In the genomic region with DNA sequence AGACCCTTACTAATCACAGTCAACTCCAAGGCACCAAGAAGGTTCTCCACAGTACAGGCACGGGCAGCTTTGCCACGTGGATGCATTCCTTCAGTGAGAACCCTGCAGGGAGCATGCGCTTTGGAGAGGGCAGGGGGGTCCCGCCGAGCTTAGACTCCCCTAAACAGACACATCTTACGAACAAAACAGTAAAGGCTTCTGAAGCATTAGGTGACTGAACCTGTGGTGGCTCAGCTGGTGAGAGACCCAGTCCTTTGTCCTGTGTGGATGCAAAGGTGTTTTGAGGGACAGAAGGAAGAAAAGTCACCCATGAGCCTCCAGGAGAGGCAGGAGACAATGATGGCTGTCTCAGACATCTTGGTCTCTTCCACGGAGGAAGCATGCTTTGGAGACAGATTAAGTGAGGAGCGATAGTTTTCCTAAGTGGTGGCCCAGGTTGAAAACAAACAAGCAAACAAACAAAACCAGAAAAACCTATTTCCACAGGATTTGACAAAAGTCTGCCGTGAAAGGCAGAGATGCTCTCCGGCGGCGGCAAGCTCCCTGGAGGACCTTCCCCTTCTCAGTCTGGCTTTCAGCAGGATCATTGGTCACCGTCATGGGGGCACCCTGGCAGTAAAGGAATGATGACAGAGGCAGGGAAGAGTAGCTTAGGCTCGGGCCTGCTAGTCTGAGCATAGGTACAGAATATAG, we compare ENCODE assay signal across 10 mouse cellular contexts.
DNase-seq lines count a peak whose midpoint lies in the region; ATAC-seq and TF ChIP-seq lines count a peak whose summit lies in the region.
"Had no signal": no experiment of that assay in that cellular context is flagged by ENCODE, and none has a peak within 500 bp of the region (broad histone marks: within the 10 kb centered on the region; RNA-seq: fewer than 3 reads in every experiment).

No protein-coding gene starts in this region.

- DNase-seq in kidney, postnatal 0 days (ENCODE audit: low spot score): no peak
- DNase-seq in kidney, postnatal 36 days: no peak
- no peak for DNase-seq in frontal cortex, postnatal 25 days (ENCODE audit: low spot score in 2 of 2)
- DNase-seq in left cerebral cortex, postnatal 36 days (ENCODE audit: low spot score in 2 of 2): no peak
- DNase-seq: cerebellum, adult 2 months had no signal

- H3K27me3 ChIP-seq in kidney, postnatal 0 days (ENCODE audit: insufficient read depth, low read length): no peaks in the 10 kb centered on the region
- H3K27me3 ChIP-seq in embryonic facial prominence, embryonic 13.5 days: no peaks in the 10 kb centered on the region
- no peaks in the 10 kb centered on the region for H3K27me3 ChIP-seq in intestine, embryonic 15.5 days (replicated peaks)
- no peaks in the 10 kb centered on the region for H3K27me3 ChIP-seq in neural tube, embryonic 15.5 days (replicated peaks)
- H3K27me3 ChIP-seq: Patski had no signal

- WGBS in kidney, postnatal 0 days: 19% methylated on average over 14 of the region's 14 CpGs
- WGBS in embryonic facial prominence, embryonic 13.5 days: 10% methylated on average over 14 of the region's 14 CpGs
- WGBS in intestine, embryonic 15.5 days: 33% methylated on average over 14 of the region's 14 CpGs
- WGBS in neural tube, embryonic 15.5 days: 15% methylated on average over 14 of the region's 14 CpGs

- ATAC-seq in kidney, postnatal 0 days (replicated peaks; ENCODE audit: low FRiP score, low read depth): no peak; the same call in 1 of the 2 replicates
- no peak for ATAC-seq in embryonic facial prominence, embryonic 13.5 days (ENCODE audit: insufficient number of reproducible peaks, insufficient read depth, low FRiP score, low TSS enrichment, low read depth)
- peak; percentile 28; the same call in 1 of the 2 replicates for ATAC-seq in intestine, embryonic 15.5 days
- no peak; the same call in 1 of the 2 replicates for ATAC-seq in neural tube, embryonic 15.5 days (ENCODE audit: low FRiP score)

- H3K4me2 ChIP-seq in kidney, postnatal 0 days (ENCODE audit: low read length): peak overlapping the region; percentile 18; the same call in 1 of the 2 replicates
- H3K4me2 ChIP-seq in embryonic facial prominence, embryonic 13.5 days: peak overlapping the region; percentile 36
- peak overlapping the region; percentile 22; the same call in 1 of the 2 replicates for H3K4me2 ChIP-seq in intestine, embryonic 15.5 days (replicated peaks)
- no peak overlapping the region for H3K4me2 ChIP-seq in neural tube, embryonic 15.5 days

- TF ChIP-seq CTCF in kidney, postnatal 0 days (IDR thresholded peaks at IDR 0.05; ENCODE audit: low read depth): no peak

- H3K9me3 ChIP-seq in kidney, postnatal 0 days (replicated peaks; ENCODE audit: low read length): no peaks in the 10 kb centered on the region
- no peaks in the 10 kb centered on the region for H3K9me3 ChIP-seq in embryonic facial prominence, embryonic 13.5 days
- no peaks in the 10 kb centered on the region for H3K9me3 ChIP-seq in intestine, embryonic 15.5 days
- no peaks in the 10 kb centered on the region for H3K9me3 ChIP-seq in neural tube, embryonic 15.5 days (replicated peaks)

- peaks cover 50% of the 10 kb centered on the region for H3K4me1 ChIP-seq in kidney, postnatal 0 days (replicated peaks; ENCODE audit: insufficient read depth, low read length)
- H3K4me1 ChIP-seq in embryonic facial prominence, embryonic 13.5 days: peaks cover 50% of the 10 kb centered on the region
- H3K4me1 ChIP-seq in intestine, embryonic 15.5 days (replicated peaks): peaks cover 46% of the 10 kb centered on the region
- peaks cover 39% of the 10 kb centered on the region for H3K4me1 ChIP-seq in neural tube, embryonic 15.5 days

- no peak overlapping the region for H3K9ac ChIP-seq in kidney, postnatal 0 days (ENCODE audit: low read depth, low read length)
- peak overlapping the region; percentile 46; the same call in 1 of the 2 replicates for H3K9ac ChIP-seq in embryonic facial prominence, embryonic 13.5 days
- H3K9ac ChIP-seq in intestine, embryonic 15.5 days: no peak overlapping the region
- H3K9ac ChIP-seq in neural tube, embryonic 15.5 days (replicated peaks): no peak overlapping the region

- H3K4me3 ChIP-seq in kidney, postnatal 0 days (replicated peaks; ENCODE audit: low read depth, low read length): no peak overlapping the region
- H3K4me3 ChIP-seq in embryonic facial prominence, embryonic 13.5 days: no peak overlapping the region
- H3K4me3 ChIP-seq in intestine, embryonic 15.5 days (replicated peaks): no peak overlapping the region
- no peak overlapping the region for H3K4me3 ChIP-seq in neural tube, embryonic 15.5 days (replicated peaks)

- intact Hi-C loops in left cerebral cortex, postnatal 36 days (cut with DNase I): no loop called here

- H3K36me3 ChIP-seq in kidney, postnatal 0 days (ENCODE audit: insufficient read depth, low read length): no peaks in the 10 kb centered on the region
- no peaks in the 10 kb centered on the region for H3K36me3 ChIP-seq in embryonic facial prominence, embryonic 13.5 days
- H3K36me3 ChIP-seq in intestine, embryonic 15.5 days: no peaks in the 10 kb centered on the region
- no peaks in the 10 kb centered on the region for H3K36me3 ChIP-seq in neural tube, embryonic 15.5 days

- peak overlapping the region; percentile 86 for H3K27ac ChIP-seq in kidney, postnatal 0 days
- H3K27ac ChIP-seq in embryonic facial prominence, embryonic 13.5 days: peak overlapping the region; percentile 93
- H3K27ac ChIP-seq in intestine, embryonic 15.5 days: peak overlapping the region; percentile 82; the same call in 1 of the 2 replicates
- H3K27ac ChIP-seq in neural tube, embryonic 15.5 days (replicated peaks): peak overlapping the region; percentile 66
- H3K27ac ChIP-seq: macrophage had no signal
